Mouse (Mus musculus) megakaryocyte-erythroid progenitor cell, adult 5-6 weeks (primary cell): ENCODE results near the gene Gpatch11. TPM values are rescaled to one million over a fixed set of nuclear protein-coding genes. Genes with fewer than 3 reads are reported as not detected.
"Not testable (repeated sequence)": the region's sequence is repeated elsewhere in the genome, so short reads cannot be mapped to it uniquely, and the experiment has no call there.

Source experiments
- ATAC-seq: replicated peaks from 2 replicates; pipeline ENCODE4 v1.8.0; 2016; ENCODE audit warnings: mild to moderate bottlenecking, inconsistent platforms; ENCODE audit not compliant: severe bottlenecking, poor library complexity, low FRiP score, low TSS enrichment
- total RNA-seq, 2 experiments: library from RNA; stranded (forward) in 1 of 2; stranded (reverse) in 1 of 2; fragments of 200-1000, 215-1000 nt in 1 of 2; fragments of >200 nt in 1 of 2; fragmentation: Nextera tagmentation in 1 of 2; gene quantifications; 2 replicates each; pipeline ENCODE4 v1.2.3; 2014 to 2017

Gpatch11 gene
- total RNA-seq (2014; fragmentation: Nextera tagmentation) (5.2 and 10.2 TPM in 2 replicates), total RNA-seq (2017) (14.0 and 28.0 TPM in 2 replicates)

DNA sequence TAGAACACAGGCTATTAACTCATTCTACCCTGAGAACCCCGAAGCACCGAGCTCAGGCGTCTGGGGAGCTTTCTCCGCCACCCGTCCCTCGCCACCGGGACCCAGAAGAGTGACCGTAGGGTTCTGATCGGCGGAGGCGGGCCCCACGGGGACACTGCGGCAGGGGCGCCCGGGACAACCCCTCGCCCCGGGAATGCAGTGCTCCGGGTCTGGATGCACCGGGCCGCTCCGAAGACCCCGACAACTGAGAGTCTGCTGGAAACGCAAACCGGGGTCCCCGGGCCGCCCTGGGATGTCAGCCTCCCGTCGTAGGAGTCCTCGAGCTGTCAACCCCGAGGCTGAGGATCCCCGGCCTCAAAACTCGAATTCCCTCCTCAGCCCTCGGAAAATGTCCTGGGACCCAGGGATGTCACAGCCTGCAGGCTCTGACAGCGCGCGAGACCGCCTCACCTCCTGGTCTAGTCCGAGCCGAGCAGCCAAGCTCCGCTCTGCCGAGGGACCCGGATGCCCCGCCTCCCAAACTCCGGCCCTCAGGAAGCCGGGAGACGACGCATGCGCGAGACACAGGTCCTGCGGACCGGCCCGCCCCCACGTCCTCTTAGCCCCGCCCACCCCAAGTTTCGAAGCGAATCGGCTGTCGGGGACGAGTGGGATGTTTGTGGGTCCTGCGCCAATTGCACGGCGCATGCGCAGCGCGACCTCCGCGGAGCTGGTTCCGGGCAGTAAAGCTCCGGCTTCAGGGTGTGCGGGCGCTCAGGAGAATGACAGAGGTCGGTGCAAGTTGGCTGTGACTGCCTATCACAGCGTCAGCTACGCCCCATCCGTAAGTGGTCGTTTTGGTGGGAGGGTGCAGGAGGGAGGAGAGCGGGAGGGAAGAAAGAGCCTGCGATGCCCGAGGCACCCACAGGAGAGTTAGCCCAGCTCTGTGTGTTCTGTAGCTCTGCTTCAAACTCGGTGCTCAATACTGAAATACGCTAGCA lies at the start of gene Gpatch11, which contains the start of gene Heatr5b:
TSS of gene Gpatch11 (plus strand) at position 712 of the 980 bp plus-strand sequence.
TSS of gene Heatr5b (minus strand) at position 509 of the 980 bp plus-strand sequence.
- peak; percentile 92 for ATAC-seq

DNA sequence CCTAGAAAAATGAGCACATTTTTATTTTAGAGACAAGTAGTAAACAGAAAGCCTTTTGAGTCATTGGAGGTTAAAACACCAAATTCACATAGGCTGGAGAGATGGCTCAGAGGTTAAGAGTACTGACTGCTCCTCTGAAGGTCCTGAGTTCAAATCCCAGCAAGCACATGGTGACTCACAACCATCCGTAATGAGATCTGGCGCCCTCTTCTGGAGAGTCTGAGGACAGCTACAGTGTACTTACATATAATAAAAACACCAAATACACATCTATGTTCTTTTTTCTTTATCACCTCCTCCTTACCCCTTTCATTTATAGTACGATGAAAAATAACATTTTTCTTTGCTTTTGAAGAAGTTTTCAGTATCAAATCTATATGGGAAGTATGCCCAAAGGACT lies 47.1 kb upstream of the Gpatch11 start:
- not testable (repeated sequence) for ATAC-seq

GRCm38 (mm10) chr17:78791068-78791689 lies 44.2 kb upstream of the Gpatch11 start:
- peak; percentile 26; the same call in 1 of the 2 replicates for ATAC-seq

- no peak for ATAC-seq
Measured at GRCm38 (mm10) chr17:78791690-78792070, 43.7 kb upstream of the Gpatch11 start.

DNA sequence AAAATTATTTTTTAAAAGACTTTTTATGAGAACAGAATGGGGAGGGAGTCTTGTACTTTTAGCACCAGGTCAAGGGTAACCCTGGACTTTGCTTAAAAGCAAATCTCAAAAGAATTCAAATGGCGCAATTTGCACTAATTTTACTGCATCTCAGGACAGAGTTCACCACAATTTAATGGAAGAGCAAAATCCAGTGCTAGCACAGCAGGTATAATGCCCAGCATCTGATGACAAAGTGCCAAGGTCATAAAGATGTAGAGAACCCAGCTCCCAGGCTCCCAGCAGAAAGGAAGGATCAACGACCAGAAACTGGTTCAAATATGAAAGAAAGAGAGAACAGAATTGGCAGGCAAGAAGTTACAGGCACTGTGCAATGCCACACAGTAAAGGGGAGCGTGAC lies 43.2 kb upstream of the Gpatch11 start:
- no peak for ATAC-seq

DNA sequence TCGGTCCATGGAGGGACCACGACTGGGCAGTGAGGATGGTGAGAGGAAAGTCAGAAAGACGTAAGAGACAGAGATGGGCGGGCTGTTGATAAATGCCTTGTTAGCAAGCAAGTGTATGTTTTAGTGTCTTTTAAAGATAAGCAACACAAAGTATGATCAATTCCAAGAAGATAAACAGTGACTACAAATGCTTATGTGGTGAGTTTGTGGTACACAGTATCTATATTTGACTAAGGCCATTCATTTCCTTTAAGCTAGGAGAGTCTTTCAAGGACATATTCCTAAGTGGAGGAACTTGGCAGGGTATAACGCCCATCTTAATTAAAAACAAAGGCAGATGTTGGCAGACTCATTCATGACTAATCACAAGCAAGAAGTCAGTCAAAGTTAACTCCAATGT lies 41.0 kb upstream of the Gpatch11 start:
- ATAC-seq, result peak; percentile 92

GRCm38 (mm10) chr17:78797222-78797621 lies 38.1 kb upstream of the Gpatch11 start:
- ATAC-seq, result no peak

DNA sequence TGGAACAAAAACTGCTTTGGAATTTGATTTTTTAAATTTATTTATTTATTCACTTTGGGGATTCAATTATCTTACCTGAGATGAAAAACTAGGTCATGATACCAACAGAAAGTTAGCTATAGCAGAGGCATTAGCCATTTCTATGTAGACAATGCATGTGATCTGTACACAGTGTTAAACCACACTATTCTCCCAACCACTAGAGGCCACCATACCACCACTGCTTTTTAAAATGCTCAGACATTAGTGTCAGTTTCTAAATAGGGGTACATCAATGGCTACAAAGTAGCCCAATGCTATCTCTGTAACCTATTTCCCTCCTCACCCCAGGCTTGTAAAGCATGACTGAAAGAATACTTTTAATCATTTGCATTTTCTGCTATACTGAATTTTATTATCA lies 26.3 kb upstream of the Gpatch11 start:
- ATAC-seq, result peak; percentile 87

DNA sequence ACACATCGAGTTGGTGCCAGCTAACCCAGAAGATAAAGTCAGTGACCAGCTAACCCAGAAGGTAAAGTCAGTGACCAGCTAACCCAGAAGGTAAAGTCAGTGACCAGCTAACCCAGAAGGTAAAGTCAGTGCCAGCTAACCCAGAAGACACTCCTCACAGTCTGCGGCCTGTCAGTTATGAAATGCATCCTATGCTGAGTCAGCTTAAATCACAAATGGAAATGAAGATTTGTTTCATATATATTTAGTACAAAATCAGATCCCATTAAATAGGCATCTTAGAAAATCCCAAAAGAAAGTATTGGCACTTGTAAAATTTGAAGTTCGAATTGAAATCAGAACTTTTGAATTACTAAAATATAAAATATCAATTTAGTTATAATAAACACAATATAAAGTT lies 25.8 kb upstream of the Gpatch11 start:
- no peak for ATAC-seq

DNA sequence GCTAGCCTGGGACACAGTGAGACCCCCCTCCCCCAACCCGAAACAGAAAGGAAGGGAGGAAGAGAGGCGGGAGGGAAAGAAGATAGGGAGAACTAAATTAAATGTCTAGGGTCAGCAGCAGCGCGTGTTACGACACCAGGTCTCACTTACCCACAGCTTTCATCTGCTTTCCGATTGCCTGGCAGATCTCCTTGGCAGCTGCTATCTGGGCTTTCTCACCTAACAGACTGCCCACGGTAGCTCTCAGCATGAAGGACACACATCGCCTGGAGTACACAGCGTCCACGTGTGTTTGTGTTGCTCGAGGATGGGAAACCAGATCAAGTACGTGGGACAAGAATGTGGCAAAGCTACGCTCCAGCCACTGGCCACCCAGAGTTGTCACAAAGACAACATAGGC lies 11.0 kb upstream of the Gpatch11 start:
- ATAC-seq, result no peak

DNA sequence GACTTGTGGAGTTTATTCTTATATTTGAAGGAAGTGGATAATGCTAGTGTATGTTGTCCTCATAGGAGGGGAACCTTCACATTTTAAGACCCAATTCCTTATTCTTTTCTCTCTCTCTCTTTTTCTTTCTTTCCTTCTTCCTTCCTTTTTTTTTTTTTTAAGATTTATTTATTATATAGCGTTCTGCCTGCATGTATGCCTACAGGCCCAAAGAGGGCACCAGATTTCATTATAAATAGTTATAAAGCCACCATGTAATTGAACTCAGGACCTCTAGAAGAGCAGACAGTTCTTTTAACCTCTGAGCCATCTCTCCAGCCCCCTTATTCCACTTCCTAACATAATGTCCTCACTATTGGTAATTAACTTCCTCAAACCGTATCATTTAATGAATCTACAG lies 689 bp downstream of the Gpatch11 start:
- ATAC-seq, result peak; percentile 9; the same call in 1 of the 2 replicates

DNA sequence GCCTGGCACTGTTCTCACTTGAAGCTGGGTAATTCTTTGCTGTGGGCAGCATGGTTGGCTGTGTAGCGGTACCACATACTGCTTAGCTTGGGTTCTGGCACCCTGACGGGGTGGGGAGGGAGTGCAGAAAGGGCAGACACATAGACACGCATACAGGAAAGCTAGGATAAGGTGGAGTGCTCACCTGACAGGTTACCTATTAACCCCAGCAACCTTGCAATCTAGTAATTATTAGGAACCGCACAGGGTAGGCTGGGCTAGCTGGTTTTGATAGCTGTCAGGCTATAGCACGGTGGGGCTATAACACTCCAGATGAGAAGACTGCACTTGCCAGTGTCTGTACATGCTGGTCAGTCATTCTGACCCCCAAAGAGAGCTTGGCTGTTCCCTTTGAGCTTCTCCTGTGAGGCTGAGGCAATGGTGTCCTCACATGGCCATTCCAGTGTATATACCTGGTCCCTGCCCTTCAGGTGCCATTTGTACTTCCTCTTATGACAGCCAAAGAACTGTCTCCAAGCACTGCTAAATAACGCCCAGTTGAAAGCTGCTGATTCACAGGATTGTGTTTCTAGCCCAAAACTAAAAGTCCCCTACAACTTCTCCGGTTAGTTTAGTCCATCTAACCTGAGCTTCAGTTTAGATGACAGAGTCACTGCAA lies 7.0 kb downstream of the Gpatch11 start:
- ATAC-seq, result no peak

- no peak for ATAC-seq
Measured at GRCm38 (mm10) chr17:78856243-78856642, 20.9 kb downstream of the Gpatch11 start.

GRCm38 (mm10) chr17:78873886-78874285 lies 38.5 kb downstream of the Gpatch11 start:
- no peak for ATAC-seq

DNA sequence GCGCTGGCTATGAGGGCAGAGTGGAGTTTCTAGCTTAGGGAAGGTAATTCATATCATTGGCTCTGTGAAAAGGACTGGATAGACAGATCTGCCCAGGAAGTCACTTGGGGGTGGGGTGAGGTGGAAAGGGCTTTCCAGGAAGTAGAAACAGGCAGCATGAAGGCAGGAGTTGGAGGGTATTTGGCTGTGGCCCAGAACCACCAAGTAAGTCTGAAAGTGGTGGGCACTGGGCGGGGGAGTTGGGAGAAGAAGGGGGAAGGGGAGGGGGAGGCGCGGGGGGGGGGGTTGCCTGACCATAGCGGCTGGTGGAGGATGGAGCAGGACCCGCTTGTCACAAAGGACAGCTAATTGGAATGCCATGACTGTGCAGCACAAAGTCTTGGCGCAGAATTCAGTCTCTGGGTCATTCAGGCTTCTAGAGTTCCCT lies 46.5 kb downstream of the Gpatch11 start:
- peak; percentile 35 for ATAC-seq

- ATAC-seq, result peak; percentile 98
Measured at GRCm38 (mm10) chr17:78882401-78883112, 47.2 kb downstream of the Gpatch11 start, which contains the start of gene Eif2ak2. Gene Eif2ak2, minus strand, starts transcription at chr17:78882573.

GRCm38 (mm10) chr17:78883291-78883690 lies 47.9 kb downstream of the Gpatch11 start:
- no peak for ATAC-seq

- no peak for ATAC-seq
Measured at GRCm38 (mm10) chr17:78885286-78886065, 50.1 kb downstream of the Gpatch11 start.
